Mouse (Mus musculus) lung, postnatal 25 days (tissue): ENCODE measurements at regions not wholly inside any gene's neighbourhood (a gene's known extent, or its start where the extent isn't known, plus 50 kb on each side); places are given as distances from the start of the nearest gene placed in this dataset.

Source experiments
- DNase-seq: peaks from one replicate; pipeline ENCODE4 v3.0.0; 2022; ENCODE audit warnings: low spot score

DNA sequence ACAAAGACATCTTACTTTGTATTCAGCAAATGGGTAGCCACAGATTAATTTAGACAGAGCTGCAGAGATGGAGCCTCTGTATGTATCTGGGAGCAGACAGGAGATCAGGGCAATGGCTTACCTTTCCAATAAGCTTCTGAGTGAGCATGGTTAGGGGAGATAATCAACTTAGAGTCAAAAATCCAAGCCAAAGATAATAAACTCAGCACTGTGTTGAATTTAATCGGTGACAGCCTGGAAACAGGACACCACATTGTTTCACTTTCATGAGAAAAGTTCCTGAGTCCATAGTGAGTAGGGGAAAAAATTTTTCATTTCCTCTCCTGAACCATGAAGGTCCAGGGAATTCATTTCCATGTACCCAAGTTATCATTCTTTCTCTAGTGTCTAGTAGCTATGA, 70.7 kb upstream of the Arsj start:
- no peak for DNase-seq

DNA sequence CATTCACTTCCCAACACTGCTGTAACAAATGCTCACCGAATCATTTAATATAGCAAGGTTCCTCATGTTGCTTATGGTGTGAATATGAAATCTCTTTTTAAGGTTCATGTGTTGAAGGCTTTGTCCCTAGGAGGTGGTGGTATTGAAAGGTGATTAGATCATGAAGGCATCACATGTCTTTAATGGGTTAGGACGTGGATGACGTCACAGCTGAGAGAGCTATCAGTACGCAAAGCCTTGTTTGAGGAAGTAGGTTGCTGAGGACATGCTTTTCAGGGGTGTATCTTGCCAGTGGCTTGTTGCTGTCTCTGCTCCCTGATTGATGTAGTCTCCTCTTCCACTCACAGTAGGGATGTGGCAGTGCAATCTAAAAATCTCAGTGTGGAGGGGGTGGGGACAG, 69.8 kb upstream of the Arsj start:
- no peak for DNase-seq

DNA sequence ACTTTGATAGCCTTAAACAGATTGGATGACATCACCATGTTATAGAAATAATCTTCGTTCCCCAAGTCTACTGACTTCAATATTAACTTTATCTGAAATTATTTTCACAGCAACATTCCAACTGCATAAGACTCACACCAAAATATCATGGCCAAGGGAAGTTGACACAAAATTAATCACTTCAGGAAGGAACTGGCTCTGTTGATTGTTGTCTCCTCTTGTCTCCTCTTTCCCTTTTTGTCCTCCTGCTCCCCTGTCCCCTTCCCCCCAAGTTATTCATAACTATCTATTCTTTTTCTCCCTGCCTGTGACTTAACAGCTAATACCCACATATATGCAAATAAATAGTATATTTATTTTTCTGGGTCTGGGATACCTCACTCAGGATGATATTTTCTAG, 67.6 kb upstream of the Arsj start:
- no peak for DNase-seq

DNA sequence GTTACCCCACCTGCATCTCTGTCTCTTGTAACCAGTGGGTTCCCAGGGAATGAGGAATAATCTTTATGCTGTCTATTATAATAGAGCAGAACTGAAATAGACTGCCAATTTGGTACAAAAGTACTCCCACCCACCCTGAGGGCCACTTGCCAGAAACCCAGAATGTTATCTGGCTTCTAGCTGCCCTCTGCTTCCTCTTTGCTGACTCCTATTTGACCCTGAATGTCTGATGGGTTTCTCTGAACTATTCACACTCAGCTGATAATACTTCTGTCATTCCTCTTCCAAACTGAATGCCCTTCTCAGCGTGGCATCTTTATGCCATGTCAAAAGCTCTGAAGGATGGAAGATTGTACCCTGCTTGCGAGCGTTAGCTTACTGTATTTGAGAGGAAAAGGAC, 64.2 kb upstream of the Arsj start:
- DNase-seq: no peak

DNA sequence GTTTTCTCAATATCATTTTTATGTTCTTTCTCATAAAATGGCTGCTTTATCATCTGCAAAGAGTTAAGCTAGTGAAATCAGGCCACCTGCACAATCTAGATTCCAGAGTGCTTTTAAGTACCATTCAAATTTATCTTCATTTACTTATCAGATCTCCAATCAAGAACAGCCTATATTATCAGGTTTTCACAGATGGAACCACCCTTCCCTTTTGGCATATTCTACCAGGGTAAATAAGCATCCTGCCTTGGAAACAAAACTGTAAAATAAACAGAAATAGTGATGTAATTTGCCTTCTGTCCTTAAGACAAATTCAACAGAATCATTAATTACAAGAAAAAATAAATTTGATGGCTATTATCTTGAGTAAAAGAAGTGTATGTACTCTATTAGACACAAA, 55.2 kb upstream of the Arsj start:
- DNase-seq: no peak
